Comparison of ENCODE assay signal across 18 mouse cellular contexts in the genomic region with DNA sequence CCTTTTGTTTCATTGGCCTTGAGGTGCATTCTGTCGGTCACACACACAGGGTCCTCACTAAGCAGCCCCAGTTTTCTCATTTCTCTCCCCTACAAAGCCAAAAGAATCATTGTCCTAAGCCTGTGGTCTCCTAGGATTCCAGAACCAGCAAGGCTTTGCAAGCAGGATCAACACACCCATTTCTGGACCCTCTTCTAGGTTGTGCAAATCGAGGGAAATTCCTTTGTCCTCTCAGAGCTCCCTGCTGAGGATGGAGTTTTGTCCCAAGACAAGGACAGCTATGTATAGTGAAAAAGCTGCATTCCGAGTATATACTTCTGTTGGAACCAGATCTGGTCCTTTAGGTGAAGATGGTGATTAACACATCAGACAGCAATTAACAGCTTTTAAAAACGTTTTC. TPM values are rescaled to one million over a fixed set of nuclear protein-coding genes. Genes with fewer than 3 reads are reported as not detected.
"Had no signal": no experiment of that assay in that cellular context is flagged by ENCODE, and none has a peak within 500 bp of the region (broad histone marks: within the 10 kb centered on the region; RNA-seq: fewer than 3 reads in every experiment).

No protein-coding gene starts in this region.

- DNase-seq: lung, adult 18-20 months; lung, embryonic 14.5 days; lung, postnatal 10 days; lung, postnatal 4 days; retina, postnatal 1 day; right cerebral cortex, adult 18-20 months; right cerebral cortex, postnatal 25 days; thymus, adult 2 months; thymus, postnatal 25 days; thymus, postnatal 4 days had no signal

- H3K9ac ChIP-seq: lung, embryonic 14.5 days; midbrain, embryonic 13.5 days; midbrain, embryonic 15.5 days; neural tube, embryonic 13.5 days; neural tube, embryonic 15.5 days; stomach, embryonic 15.5 days had no signal

- H3K9me3 ChIP-seq: midbrain, embryonic 10.5 days; midbrain, embryonic 13.5 days; midbrain, embryonic 15.5 days; neural tube, embryonic 13.5 days; neural tube, embryonic 15.5 days; stomach, embryonic 15.5 days had no signal

- H3K4me3 ChIP-seq: midbrain, embryonic 13.5 days; midbrain, embryonic 15.5 days; neural tube, embryonic 13.5 days; neural tube, embryonic 15.5 days; stomach, embryonic 15.5 days had no signal

- H3K36me3 ChIP-seq: midbrain, embryonic 10.5 days; midbrain, embryonic 13.5 days; midbrain, embryonic 15.5 days; neural tube, embryonic 13.5 days; neural tube, embryonic 15.5 days; stomach, embryonic 15.5 days had no signal

- H3K27ac ChIP-seq: midbrain, embryonic 13.5 days; midbrain, embryonic 15.5 days; neural tube, embryonic 13.5 days; neural tube, embryonic 15.5 days; stomach, embryonic 15.5 days; stomach, postnatal 0 days had no signal

RNA-seq across cellular contexts. Expression of a gene that starts 14.8 kb away (rescaled TPM):
- total RNA-seq: monocyte, adult 5-6 weeks had no signal
